Mouse (Mus musculus): Measurements from ENCODE around the gene Card9. TPM values are rescaled to one million over a fixed set of nuclear protein-coding genes. Genes with fewer than 3 reads are reported as not detected.
A peak's percentile ranks its signal among the peaks of the same experiment; 100 is the strongest.

Gene Card9
- polyA plus RNA-seq, 1 experiment from 2014 or later: 0.51 TPM

- H3K4me2 ChIP-seq (replicated peaks; ENCODE audit: low read depth, low read length): no peak overlapping the region
- peaks cover 30% of the 10 kb centered on the region for H3K36me3 ChIP-seq (ENCODE audit: control insufficient read depth, insufficient read depth, low read length)
- H3K27me3 ChIP-seq (ENCODE audit: control insufficient read depth, insufficient read depth, low read length): no peaks in the 10 kb centered on the region
- no peak overlapping the region for H3K4me3 ChIP-seq (ENCODE audit: low read depth, low read length)
- 85% methylated on average over 13 of the region's 13 CpGs for WGBS
- H3K27ac ChIP-seq (ENCODE audit: low read length): no peak overlapping the region
- no peak for ATAC-seq (ENCODE audit: insufficient number of reproducible peaks, insufficient read depth, low FRiP score, low read depth)
- peaks cover 24% of the 10 kb centered on the region for H3K4me1 ChIP-seq (ENCODE audit: control insufficient read depth, insufficient read depth, low read length)
- H3K9me3 ChIP-seq (ENCODE audit: control insufficient read depth, low read depth, low read length): no peaks in the 10 kb centered on the region
- H3K9ac ChIP-seq (replicated peaks; ENCODE audit: low read depth, low read length): no peak overlapping the region
Observed at GRCm38 (mm10) chr2:26319519-26320244, 41.0 kb downstream of the Card9 start.

DNA sequence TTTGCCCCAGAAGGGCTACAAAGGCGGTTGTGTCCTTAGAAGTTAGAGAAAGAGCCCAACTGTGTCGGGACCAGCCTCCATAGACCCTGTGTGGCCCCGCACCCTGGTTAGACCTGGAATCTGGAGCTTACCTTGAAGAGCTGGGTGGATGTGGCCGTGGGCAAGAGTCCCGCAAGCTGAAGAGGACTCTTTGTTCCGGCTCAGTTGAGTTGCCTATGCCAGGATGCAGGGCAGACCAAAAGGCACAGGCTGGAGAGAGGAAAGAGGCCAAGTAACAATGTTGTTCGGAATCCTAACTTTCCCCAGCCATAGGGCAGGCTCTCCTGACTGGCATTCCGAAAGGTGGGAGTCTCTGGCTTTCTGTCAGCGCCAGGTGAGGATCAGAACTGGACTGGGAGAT lies 41.6 kb downstream of the Card9 start:
- H3K4me1 ChIP-seq (ENCODE audit: control insufficient read depth, insufficient read depth, low read length): peaks cover 28% of the 10 kb centered on the region
- no peaks in the 10 kb centered on the region for H3K27me3 ChIP-seq (ENCODE audit: control insufficient read depth, insufficient read depth, low read length)
- no peak overlapping the region for H3K4me2 ChIP-seq (replicated peaks; ENCODE audit: low read depth, low read length)
- no peak overlapping the region for H3K27ac ChIP-seq (ENCODE audit: low read length)
- H3K9ac ChIP-seq (replicated peaks; ENCODE audit: low read depth, low read length): no peak overlapping the region
- WGBS: 88% methylated on average over 9 of the region's 9 CpGs
- H3K36me3 ChIP-seq (ENCODE audit: control insufficient read depth, insufficient read depth, low read length): peaks cover 24% of the 10 kb centered on the region
- no peaks in the 10 kb centered on the region for H3K9me3 ChIP-seq (ENCODE audit: control insufficient read depth, low read depth, low read length)
- H3K4me3 ChIP-seq (ENCODE audit: low read depth, low read length): no peak overlapping the region
- ATAC-seq (ENCODE audit: insufficient number of reproducible peaks, insufficient read depth, low FRiP score, low read depth): no peak

GRCm38 (mm10) chr2:26317991-26318672 lies 42.6 kb downstream of the Card9 start:
- peaks cover 33% of the 10 kb centered on the region for H3K4me1 ChIP-seq (ENCODE audit: control insufficient read depth, insufficient read depth, low read length)
- no peak overlapping the region for H3K27ac ChIP-seq (ENCODE audit: low read length)
- peaks cover 15% of the 10 kb centered on the region for H3K36me3 ChIP-seq (ENCODE audit: control insufficient read depth, insufficient read depth, low read length)
- no peak for ATAC-seq (ENCODE audit: insufficient number of reproducible peaks, insufficient read depth, low FRiP score, low read depth)
- H3K9ac ChIP-seq (replicated peaks; ENCODE audit: low read depth, low read length): no peak overlapping the region
- no peak overlapping the region for H3K4me3 ChIP-seq (ENCODE audit: low read depth, low read length)
- no peak overlapping the region for H3K4me2 ChIP-seq (replicated peaks; ENCODE audit: low read depth, low read length)
- 91% methylated on average over 3 of the region's 3 CpGs for WGBS
- no peaks in the 10 kb centered on the region for H3K27me3 ChIP-seq (ENCODE audit: control insufficient read depth, insufficient read depth, low read length)
- no peaks in the 10 kb centered on the region for H3K9me3 ChIP-seq (ENCODE audit: control insufficient read depth, low read depth, low read length)

DNA sequence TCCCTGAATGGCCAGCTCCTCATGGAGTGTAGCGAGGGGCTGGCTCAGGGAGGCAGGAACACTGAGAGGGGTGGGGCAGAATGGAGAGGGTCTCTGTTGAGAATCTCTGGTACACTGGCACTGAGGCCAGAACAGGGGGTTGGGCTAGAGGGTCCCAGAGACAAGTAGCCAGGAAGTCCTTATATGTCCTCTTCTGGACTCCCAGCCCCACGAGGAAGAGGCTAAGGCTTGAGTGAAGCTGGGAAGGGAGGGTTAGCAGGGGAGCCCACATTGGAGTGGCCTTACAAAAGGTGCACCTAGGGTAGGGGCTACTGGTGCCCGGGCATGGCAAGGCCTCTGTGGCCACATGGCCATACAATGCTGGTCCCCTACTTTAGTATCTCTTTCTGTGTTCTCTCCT lies 43.3 kb downstream of the Card9 start:
- H3K4me1 ChIP-seq (ENCODE audit: control insufficient read depth, insufficient read depth, low read length): peaks cover 33% of the 10 kb centered on the region
- peak overlapping the region; percentile 84 for H3K4me2 ChIP-seq (replicated peaks; ENCODE audit: low read depth, low read length)
- H3K27me3 ChIP-seq (ENCODE audit: control insufficient read depth, insufficient read depth, low read length): no peaks in the 10 kb centered on the region
- peak overlapping the region; percentile 90 for H3K4me3 ChIP-seq (ENCODE audit: low read depth, low read length)
- ATAC-seq (ENCODE audit: insufficient number of reproducible peaks, insufficient read depth, low FRiP score, low read depth): no peak
- peaks cover 7% of the 10 kb centered on the region; the same call in 1 of the 2 replicates for H3K36me3 ChIP-seq (ENCODE audit: control insufficient read depth, insufficient read depth, low read length)
- peak overlapping the region; percentile 95; the same call in 1 of the 2 replicates for H3K9ac ChIP-seq (replicated peaks; ENCODE audit: low read depth, low read length)
- H3K9me3 ChIP-seq (ENCODE audit: control insufficient read depth, low read depth, low read length): no peaks in the 10 kb centered on the region
- H3K27ac ChIP-seq (ENCODE audit: low read length): peak overlapping the region; percentile 96; the same call in 1 of the 2 replicates
- WGBS: 55% methylated on average over 3 of the region's 3 CpGs

DNA sequence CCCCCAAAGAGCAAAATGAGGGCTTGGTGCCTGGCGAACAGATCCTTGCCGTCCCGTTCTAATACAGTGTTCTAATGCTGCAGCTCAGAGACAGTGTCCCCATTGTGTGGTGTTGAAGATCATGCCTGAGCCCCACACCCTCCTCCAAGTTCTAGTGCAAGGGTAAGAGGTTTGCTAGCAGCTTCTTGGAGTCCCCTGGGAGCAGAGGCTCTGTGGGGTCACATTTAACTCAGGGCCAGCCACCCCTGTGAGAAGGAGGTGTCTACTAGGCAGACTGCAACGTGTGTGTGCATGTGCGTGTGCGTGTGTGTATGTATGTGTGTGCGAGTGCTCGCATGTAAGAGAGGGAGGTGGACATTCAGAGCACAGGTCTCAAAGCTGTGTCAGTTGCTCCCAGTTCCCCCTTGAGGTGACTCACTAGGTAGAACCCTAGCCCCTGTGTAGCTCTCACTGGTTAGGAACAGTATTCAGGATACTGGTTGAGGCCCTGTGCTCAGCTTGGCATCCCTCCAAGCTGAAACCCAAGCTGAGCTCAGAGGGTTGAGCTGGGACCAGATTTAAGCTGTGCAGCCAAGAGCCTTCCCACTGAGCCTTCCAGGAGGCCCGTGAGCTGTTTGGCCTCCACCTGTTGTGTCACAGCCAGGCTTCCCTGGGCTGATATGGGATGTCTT lies 44.0 kb downstream of the Card9 start:
- ATAC-seq (ENCODE audit: insufficient number of reproducible peaks, insufficient read depth, low FRiP score, low read depth): no peak
- H3K27ac ChIP-seq (ENCODE audit: low read length): peak overlapping the region; percentile 96
- H3K4me3 ChIP-seq (ENCODE audit: low read depth, low read length): peak overlapping the region; percentile 90
- H3K4me1 ChIP-seq (ENCODE audit: control insufficient read depth, insufficient read depth, low read length): peaks cover 33% of the 10 kb centered on the region
- no peaks in the 10 kb centered on the region for H3K27me3 ChIP-seq (ENCODE audit: control insufficient read depth, insufficient read depth, low read length)
- WGBS: 49% methylated on average over 9 of the region's 9 CpGs
- H3K36me3 ChIP-seq (ENCODE audit: control insufficient read depth, insufficient read depth, low read length): 0 out of 2 replicates have a peak, but pooled peaks cover 4% of the 10 kb centered on the region
- H3K4me2 ChIP-seq (replicated peaks; ENCODE audit: low read depth, low read length): peak overlapping the region; percentile 84
- peak overlapping the region; percentile 95 for H3K9ac ChIP-seq (replicated peaks; ENCODE audit: low read depth, low read length)
- H3K9me3 ChIP-seq (ENCODE audit: control insufficient read depth, low read depth, low read length): no peaks in the 10 kb centered on the region

DNA sequence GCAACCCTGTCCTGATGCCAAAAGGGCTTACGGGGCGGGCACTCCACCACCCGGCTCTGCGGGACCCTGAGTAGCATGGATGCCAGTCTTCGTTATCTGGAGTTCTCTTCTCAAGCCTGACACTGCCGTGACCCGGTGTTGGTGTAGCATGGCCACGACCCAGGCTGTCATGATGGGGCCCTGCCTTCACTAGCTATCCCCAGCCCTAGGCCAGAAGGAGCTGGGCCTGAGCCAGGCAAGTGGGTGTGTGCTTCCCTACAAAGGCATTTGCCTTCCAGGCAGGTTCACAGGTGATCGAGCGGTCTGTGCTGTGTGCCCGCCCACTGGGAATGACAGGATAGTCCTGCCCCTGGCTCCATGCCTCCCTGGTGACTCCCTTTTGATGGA lies 44.8 kb downstream of the Card9 start:
- H3K27ac ChIP-seq (ENCODE audit: low read length): peak overlapping the region; percentile 96
- H3K9me3 ChIP-seq (ENCODE audit: control insufficient read depth, low read depth, low read length): no peaks in the 10 kb centered on the region
- peak; percentile 54 for ATAC-seq (ENCODE audit: insufficient number of reproducible peaks, insufficient read depth, low FRiP score, low read depth)
- 2% methylated on average over 11 of the region's 11 CpGs for WGBS
- H3K36me3 ChIP-seq (ENCODE audit: control insufficient read depth, insufficient read depth, low read length): 0 out of 2 replicates have a peak, but pooled peaks cover 4% of the 10 kb centered on the region
- H3K4me1 ChIP-seq (ENCODE audit: control insufficient read depth, insufficient read depth, low read length): peaks cover 33% of the 10 kb centered on the region
- H3K9ac ChIP-seq (replicated peaks; ENCODE audit: low read depth, low read length): peak overlapping the region; percentile 95
- peak overlapping the region; percentile 90 for H3K4me3 ChIP-seq (ENCODE audit: low read depth, low read length)
- peak overlapping the region; percentile 84 for H3K4me2 ChIP-seq (replicated peaks; ENCODE audit: low read depth, low read length)
- no peaks in the 10 kb centered on the region for H3K27me3 ChIP-seq (ENCODE audit: control insufficient read depth, insufficient read depth, low read length)

DNA sequence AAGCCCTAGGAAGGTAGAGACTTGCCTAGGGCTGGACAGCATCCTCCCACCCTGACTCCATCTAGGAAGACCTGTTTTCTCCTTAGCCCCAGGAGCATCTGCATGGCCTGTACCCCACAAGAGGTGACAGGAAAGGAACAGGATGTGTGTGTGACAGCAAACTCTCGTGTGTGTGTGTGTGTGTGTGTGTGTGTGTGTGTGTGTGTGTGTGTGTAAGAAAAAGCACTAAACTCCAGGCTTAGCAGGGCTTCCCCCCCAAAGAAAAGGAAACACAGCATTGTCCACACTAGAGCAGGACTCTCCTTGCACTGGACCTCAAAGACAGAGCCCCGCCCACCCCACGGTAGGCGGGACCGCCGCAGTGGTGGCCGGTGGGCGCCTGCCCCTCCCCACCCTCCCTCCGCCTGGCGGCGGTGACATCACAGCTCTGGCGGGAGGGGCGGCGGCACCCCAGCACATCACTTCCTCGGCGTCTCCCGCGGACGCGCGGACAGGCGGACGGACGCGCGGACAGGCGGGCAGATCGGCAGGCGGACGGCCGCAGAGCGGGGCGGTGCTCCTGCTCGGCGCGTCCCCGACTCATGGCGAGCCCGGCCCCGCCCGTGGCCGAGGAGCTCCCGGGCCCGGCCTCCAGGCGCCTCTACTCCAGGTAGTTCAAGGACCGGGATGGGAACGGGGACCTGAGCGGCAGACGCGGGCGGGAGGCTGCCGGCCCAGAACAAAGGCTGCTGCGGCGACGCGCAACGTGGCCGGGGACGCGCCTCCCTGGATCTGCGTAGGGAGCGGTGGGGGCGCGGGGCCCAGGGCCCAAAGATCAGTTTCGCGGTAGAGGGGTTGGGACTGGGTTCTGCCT lies 45.4 kb downstream of the Card9 start, which contains the start of gene Gpsm1:
Gpsm1 (plus strand) TSS at position 444 of the 853 bp plus-strand sequence.
- H3K4me1 ChIP-seq (ENCODE audit: control insufficient read depth, insufficient read depth, low read length): peaks cover 33% of the 10 kb centered on the region
- H3K9ac ChIP-seq (replicated peaks; ENCODE audit: low read depth, low read length): peak within 1 kb of the TSS; percentile 95
- H3K9me3 ChIP-seq (ENCODE audit: control insufficient read depth, low read depth, low read length): no peaks in the 10 kb centered on the region
- H3K27ac ChIP-seq (ENCODE audit: low read length): peak within 1 kb of the TSS; percentile 96
- peak; percentile 87 for ATAC-seq (ENCODE audit: insufficient number of reproducible peaks, insufficient read depth, low FRiP score, low read depth)
- 0 out of 2 replicates have a peak, but pooled peaks cover 3% of the 10 kb centered on the region for H3K36me3 ChIP-seq (ENCODE audit: control insufficient read depth, insufficient read depth, low read length)
- peak within 1 kb of the TSS; percentile 90 for H3K4me3 ChIP-seq (ENCODE audit: low read depth, low read length)
- no peaks in the 10 kb centered on the region for H3K27me3 ChIP-seq (ENCODE audit: control insufficient read depth, insufficient read depth, low read length)
- under 1% methylated on average over 63 of the region's 66 CpGs for WGBS
- H3K4me2 ChIP-seq (replicated peaks; ENCODE audit: low read depth, low read length): peak within 1 kb of the TSS; percentile 84

Data from stomach, embryonic 14.5 days (tissue).